Mouse (Mus musculus) lung, embryonic 15.5 days (tissue): ENCODE measurements around the gene Olfr1532-ps1. TPM values are rescaled to one million over a fixed set of nuclear protein-coding genes. Genes with fewer than 3 reads are reported as not detected.
"Not testable (repeated sequence)": the region's sequence is repeated elsewhere in the genome, so short reads cannot be mapped to it uniquely, and the experiment has no call there.

Experiments
- ATAC-seq: fragments of 200-750 bp; cut with Nextera tagmentation; 2 replicates; pipeline ENCODE4 v1.8.0; 2017; ENCODE audit warnings: moderate number of reproducible peaks, borderline replicate concordance; ENCODE audit not compliant: low FRiP score, low TSS enrichment; ENCODE audit errors: extremely low read depth
- H3K27ac ChIP-seq: fragments of 300-500 bp; sonication (generic); 2 replicates; pipeline ENCODE4 v1.5.1; 2015; ENCODE audit warnings: moderate library complexity, mild to moderate bottlenecking, inconsistent platforms
- H3K27me3 ChIP-seq: fragments of 300-500 bp; sonication (generic); 2 replicates; pipeline ENCODE4 v1.6.1; 2015; ENCODE audit warnings: inconsistent platforms
- H3K36me3 ChIP-seq: fragments of 300-500 bp; sonication (generic); 2 replicates; pipeline ENCODE4 v1.6.1; 2015; ENCODE audit warnings: inconsistent platforms
- H3K4me1 ChIP-seq: fragments of 300-500 bp; sonication (generic); 2 replicates; pipeline ENCODE4 v1.6.1; 2015; ENCODE audit warnings: inconsistent platforms
- H3K4me2 ChIP-seq: fragments of 300-500 bp; sonication (generic); 2 replicates; pipeline ENCODE4 v1.6.1; 2015; ENCODE audit warnings: inconsistent platforms, mild to moderate bottlenecking, moderate library complexity
- H3K4me3 ChIP-seq: fragments of 300-500 bp; sonication (generic); 2 replicates; pipeline ENCODE4 v1.5.1; 2015; ENCODE audit warnings: mild to moderate bottlenecking, inconsistent platforms
- H3K9ac ChIP-seq: fragments of 300-500 bp; sonication (generic); 2 replicates; pipeline ENCODE4 v1.6.1; 2015; ENCODE audit warnings: inconsistent platforms
- H3K9me3 ChIP-seq: fragments of 300-500 bp; sonication (generic); 2 replicates; pipeline ENCODE4 v1.6.1; 2016; ENCODE audit warnings: inconsistent platforms
- WGBS: fragments of 180-500 bp; shearing (Covaris S2); methylation state at CpG from one replicate; pipeline ENCODE4 v1.1.7; 2015; 5-methylcytosine and 5-hydroxymethylcytosine counted together
- polyA plus RNA-seq: library from polyadenylated mRNA; unstranded; fragments of >200 nt; fragmentation: Nextera tagmentation; extraction: Ambion mirVana; gene quantifications from 2 replicates; pipeline ENCODE4 v1.2.1, GENCODE M21; 2015

Olfr1532-ps1 gene
- polyA plus RNA-seq = not detected in 2 replicates

DNA sequence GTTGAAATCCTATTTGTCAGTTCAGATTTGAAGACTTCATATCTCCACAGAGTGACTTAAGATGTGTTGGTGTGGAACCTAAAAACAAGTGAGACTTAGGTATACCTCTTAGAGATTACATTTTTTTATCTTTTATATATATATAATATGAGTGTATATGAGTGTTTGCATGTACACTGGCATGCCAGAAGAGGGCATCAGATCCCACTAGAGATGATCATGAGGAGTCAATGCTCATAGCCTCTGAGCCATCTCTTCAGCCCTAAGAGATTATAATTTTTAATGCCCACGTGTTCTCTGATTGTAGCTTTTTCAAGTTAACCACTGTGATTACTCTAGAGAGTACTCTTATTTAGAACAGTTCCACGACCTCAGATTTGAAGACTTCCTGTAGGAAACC, at the start of gene Olfr1532-ps1:
Gene Olfr1532-ps1, plus strand, starts transcription at position 326 of the 400 bp plus-strand sequence.
- no peak within 1 kb of the TSS for H3K27ac ChIP-seq
- H3K27me3 ChIP-seq = no peaks in the 10 kb centered on the region
- H3K4me2 ChIP-seq = no peak within 1 kb of the TSS
- no peaks in the 10 kb centered on the region for H3K36me3 ChIP-seq
- H3K9ac ChIP-seq = no peak within 1 kb of the TSS
- no peak for ATAC-seq
- 61% methylated on average over 2 of the region's 2 CpGs for WGBS
- no peaks in the 10 kb centered on the region for H3K9me3 ChIP-seq
- H3K4me1 ChIP-seq = no peaks in the 10 kb centered on the region
- H3K4me3 ChIP-seq = no peak within 1 kb of the TSS

DNA sequence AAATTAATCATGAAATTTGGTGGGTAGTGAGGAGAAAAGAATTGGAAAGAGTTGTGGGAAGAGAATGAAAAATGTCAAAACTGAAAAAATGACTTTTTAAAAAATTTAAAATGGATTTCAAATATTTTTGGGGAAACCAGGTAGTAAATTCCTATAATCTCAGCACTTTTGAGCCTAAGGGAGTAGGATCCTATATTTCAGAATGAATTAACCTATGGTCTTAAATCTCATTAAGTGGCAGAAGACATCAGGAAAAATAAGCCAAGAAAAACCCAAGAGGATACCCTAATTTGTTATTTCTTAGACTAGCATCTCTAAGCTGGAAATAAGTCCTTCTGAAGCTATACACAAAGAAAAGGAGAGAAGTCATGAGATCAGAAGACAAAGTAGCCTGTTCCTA, 44.9 kb upstream of the Olfr1532-ps1 start, which contains the start of gene Olfr704:
Gene Olfr704, plus strand, starts transcription at position 301 of the 400 bp plus-strand sequence.
- H3K9ac ChIP-seq = no peak within 1 kb of the TSS
- H3K9me3 ChIP-seq = no peaks in the 10 kb centered on the region
- H3K4me1 ChIP-seq = no peaks in the 10 kb centered on the region
- no peak within 1 kb of the TSS for H3K4me3 ChIP-seq
- no peak for ATAC-seq
- H3K36me3 ChIP-seq = no peaks in the 10 kb centered on the region
- no peak within 1 kb of the TSS for H3K27ac ChIP-seq
- H3K27me3 ChIP-seq = no peaks in the 10 kb centered on the region
- no peak within 1 kb of the TSS for H3K4me2 ChIP-seq

DNA sequence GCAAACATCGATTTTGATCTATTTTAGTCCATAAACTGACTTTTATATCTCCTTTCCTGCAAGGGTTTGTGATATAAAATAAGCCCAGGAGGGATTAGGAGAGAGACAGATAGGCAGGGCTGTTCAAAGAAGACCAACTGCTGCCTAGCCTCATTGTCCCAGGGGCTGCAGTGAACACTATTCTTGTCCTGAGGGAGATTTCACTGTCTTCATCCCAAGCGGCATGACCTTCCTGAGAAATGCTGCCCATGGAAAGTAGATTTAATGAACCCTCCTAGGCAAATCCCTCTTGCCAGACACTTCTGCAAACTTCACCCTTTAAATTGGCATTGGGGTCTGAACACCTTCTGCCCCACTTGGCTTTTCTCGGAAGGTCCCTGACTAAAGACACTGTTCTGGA, 31.0 kb upstream of the Olfr1532-ps1 start, which contains the start of gene Olfr705:
Gene Olfr705, minus strand, starts transcription at position 101 of the 400 bp plus-strand sequence.
- no peak for ATAC-seq
- Histone ChIP-seq H3K36me3 (no peaks in the 10 kb centered on the region), H3K27me3 (no peaks in the 10 kb centered on the region), H3K4me3 (no peak within 1 kb of the TSS), H3K4me2 (no peak within 1 kb of the TSS), H3K27ac (no peak within 1 kb of the TSS), H3K9ac (no peak within 1 kb of the TSS), H3K9me3 (no peaks in the 10 kb centered on the region), H3K4me1 (no peaks in the 10 kb centered on the region)
- WGBS = 66% methylated on average over 3 of the region's 3 CpGs

DNA sequence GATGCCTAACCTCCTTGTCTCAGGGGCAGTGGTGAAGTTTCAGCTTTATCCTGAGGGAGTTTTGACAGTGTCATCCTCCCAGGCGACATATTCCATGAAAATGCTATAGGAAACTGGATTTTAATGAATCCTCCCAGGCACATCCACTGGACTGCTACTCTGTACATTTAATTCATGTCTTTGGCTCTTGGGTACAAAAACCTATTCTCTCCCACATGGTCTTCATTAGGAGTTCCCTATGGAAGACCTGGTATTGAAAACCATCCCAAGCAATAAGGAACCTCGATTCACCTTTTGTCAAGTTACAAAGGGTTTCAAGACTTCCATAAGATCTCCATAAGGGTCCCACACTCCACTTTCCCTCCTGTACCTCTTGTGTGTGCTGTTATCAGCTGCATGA, 19.7 kb upstream of the Olfr1532-ps1 start, which contains the start of gene Olfr706:
Gene Olfr706, minus strand, starts transcription at position 101 of the 400 bp plus-strand sequence.
- Histone ChIP-seq H3K27ac (no peak within 1 kb of the TSS), H3K9ac (no peak within 1 kb of the TSS), H3K4me3 (no peak within 1 kb of the TSS), H3K4me2 (no peak within 1 kb of the TSS), H3K36me3 (no peaks in the 10 kb centered on the region), H3K27me3 (no peaks in the 10 kb centered on the region), H3K9me3 (no peaks in the 10 kb centered on the region), H3K4me1 (no peaks in the 10 kb centered on the region)
- WGBS = 76% methylated on average over 2 of the region's 2 CpGs
- no peak for ATAC-seq

DNA sequence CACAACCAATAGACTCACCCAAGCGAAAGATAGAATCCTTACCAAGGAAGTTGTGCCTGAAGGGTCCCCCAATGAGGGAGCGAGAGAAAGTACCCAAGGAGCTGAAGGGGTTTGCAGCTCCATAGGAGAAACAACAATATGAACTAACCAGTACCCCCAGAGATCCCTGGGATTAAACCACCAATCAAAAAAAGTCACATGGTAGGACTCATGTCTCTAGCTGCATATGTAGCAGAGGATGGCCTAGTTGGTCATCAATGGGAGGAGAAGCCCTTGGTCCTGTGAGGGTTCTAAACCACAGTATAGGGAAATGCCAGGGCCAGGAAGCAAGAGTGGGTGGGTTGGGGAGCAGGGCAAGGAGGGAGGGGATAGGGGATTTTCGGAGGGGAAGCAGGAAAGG, 6.7 kb upstream of the Olfr1532-ps1 start, which contains the start of gene Olfr707:
Gene Olfr707, minus strand, starts transcription at position 101 of the 400 bp plus-strand sequence.
- not testable (repeated sequence) for H3K9me3 ChIP-seq, H3K9ac ChIP-seq, ATAC-seq, H3K4me2 ChIP-seq, H3K4me3 ChIP-seq, H3K36me3 ChIP-seq, H3K4me1 ChIP-seq, H3K27me3 ChIP-seq, H3K27ac ChIP-seq
- 83% methylated on average over 3 of the region's 3 CpGs for WGBS

DNA sequence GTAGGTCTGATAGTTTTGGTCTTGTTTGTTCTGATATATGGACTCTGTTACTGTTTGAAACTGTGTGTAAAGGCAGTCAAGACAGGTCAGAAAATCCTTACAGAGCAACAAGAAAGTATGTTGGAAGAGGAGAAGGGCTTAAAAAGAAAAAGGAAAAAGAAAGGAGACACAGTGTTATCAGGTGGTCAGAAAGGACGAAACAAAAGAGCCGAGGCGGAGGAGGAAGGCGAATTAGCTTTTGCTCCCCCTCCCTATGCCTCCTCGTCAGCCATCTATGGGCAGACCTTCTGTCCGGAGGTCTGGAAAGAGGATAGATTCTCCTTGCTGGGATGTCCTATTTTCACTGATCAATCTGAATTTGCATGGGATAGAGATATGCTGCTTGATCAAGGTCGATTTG, 13.2 kb downstream of the Olfr1532-ps1 start:
- not testable (repeated sequence) for H3K27me3 ChIP-seq, H3K9ac ChIP-seq, ATAC-seq, H3K4me1 ChIP-seq, H3K4me3 ChIP-seq, H3K4me2 ChIP-seq, H3K27ac ChIP-seq, H3K9me3 ChIP-seq, H3K36me3 ChIP-seq
- WGBS = 67% methylated on average over 7 of the region's 7 CpGs

DNA sequence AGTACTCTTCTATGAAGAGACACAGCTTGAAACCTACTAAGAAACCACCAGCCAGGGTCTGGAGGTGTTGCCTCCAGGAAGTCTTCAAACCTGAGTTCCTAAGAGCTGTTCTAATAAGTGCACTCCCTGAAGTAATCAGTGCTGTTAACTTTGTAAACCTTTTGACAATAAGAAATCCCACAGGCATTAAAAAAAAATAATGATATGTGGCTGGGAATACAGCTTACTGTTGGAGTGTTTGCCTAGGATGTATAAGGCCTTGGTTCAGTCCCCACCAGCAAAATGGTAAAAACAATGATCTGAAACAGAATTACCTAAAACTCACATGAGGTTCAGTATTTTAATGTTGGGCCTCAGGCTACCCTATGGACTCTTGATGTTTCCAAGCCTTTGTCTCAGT, 24.3 kb downstream of the Olfr1532-ps1 start, which contains the start of gene Olfr709-ps1:
Gene Olfr709-ps1, minus strand, starts transcription at position 101 of the 400 bp plus-strand sequence.
- H3K4me2 ChIP-seq = no peak within 1 kb of the TSS
- H3K27me3 ChIP-seq = no peaks in the 10 kb centered on the region
- H3K9me3 ChIP-seq = no peaks in the 10 kb centered on the region
- ATAC-seq = no peak
- no peak within 1 kb of the TSS for H3K4me3 ChIP-seq
- no peak within 1 kb of the TSS for H3K9ac ChIP-seq
- H3K36me3 ChIP-seq = no peaks in the 10 kb centered on the region
- no peak within 1 kb of the TSS for H3K27ac ChIP-seq
- H3K4me1 ChIP-seq = no peaks in the 10 kb centered on the region

DNA sequence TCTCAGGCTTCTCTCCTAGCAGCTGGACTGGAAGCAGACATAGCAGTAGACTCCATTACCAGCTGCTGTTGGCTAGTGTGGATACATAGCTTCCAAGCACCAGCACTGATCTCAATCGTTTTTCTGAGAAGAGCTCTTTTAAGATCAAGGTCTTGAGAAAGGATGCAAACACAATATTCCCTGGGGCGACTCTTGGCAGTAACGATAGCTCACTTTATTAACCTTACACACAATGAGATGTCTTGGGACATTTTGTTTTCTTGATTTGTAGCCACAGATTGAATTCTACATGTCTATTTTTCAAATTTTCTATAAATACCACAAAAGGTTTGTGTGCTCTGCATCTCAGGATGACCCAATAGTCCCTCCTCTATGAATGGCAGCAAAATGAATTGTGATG, 40.4 kb downstream of the Olfr1532-ps1 start, which contains the start of gene Olfr710:
Gene Olfr710, minus strand, starts transcription at position 101 of the 400 bp plus-strand sequence.
- H3K4me3 ChIP-seq = no peak within 1 kb of the TSS
- no peaks in the 10 kb centered on the region for H3K36me3 ChIP-seq
- H3K9ac ChIP-seq = no peak within 1 kb of the TSS
- no peak for ATAC-seq
- WGBS = 72% methylated on average over 3 of the region's 3 CpGs
- no peaks in the 10 kb centered on the region for H3K4me1 ChIP-seq
- no peaks in the 10 kb centered on the region for H3K27me3 ChIP-seq
- H3K4me2 ChIP-seq = no peak within 1 kb of the TSS
- no peaks in the 10 kb centered on the region for H3K9me3 ChIP-seq
- H3K27ac ChIP-seq = no peak within 1 kb of the TSS

DNA sequence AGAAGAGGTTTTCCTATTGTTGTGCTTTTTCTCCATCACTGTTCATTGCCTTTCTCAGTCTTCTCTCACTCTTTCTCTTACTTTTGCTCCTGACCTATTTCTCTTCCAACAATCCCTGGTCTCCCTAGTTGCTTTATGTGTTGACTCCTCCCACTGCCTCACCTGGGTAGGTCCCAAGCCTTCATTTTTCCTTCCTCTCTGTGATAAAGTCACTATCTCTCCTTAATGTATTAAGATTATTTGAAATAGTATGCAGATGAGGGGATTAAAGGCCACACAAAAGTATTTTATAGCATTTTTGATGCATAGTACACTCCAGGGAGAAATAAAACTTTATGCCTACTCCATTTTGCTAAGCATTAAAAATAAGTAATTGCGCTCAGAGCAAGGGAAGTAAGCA, 56.0 kb downstream of the Olfr1532-ps1 start, which contains the start of gene Olfr6:
Gene Olfr6, minus strand, starts transcription at position 101 of the 400 bp plus-strand sequence.
- Histone ChIP-seq H3K9me3 (no peaks in the 10 kb centered on the region), H3K27ac (no peak within 1 kb of the TSS), H3K36me3 (no peaks in the 10 kb centered on the region), H3K9ac (no peak within 1 kb of the TSS), H3K4me2 (no peak within 1 kb of the TSS), H3K4me3 (no peak within 1 kb of the TSS), H3K4me1 (no peaks in the 10 kb centered on the region), H3K27me3 (no peaks in the 10 kb centered on the region)
- WGBS = 77% methylated on average over 1 of the region's 1 CpGs
- ATAC-seq = no peak

Other genes starting within 250 kb of the Olfr1532-ps1 start
- gene Olfr693, start 227.4 kb upstream of the Olfr1532-ps1 start, polyA plus RNA-seq = not detected in 2 replicates
- gene Olfr694, start 216.2 kb upstream of the Olfr1532-ps1 start, polyA plus RNA-seq = not detected in 2 replicates
- gene Olfr695, start 191.6 kb upstream of the Olfr1532-ps1 start, polyA plus RNA-seq = not detected in 2 replicates
- not detected in 2 replicates for gene Olfr697, start 165.6 kb upstream of the Olfr1532-ps1 start, polyA plus RNA-seq
- not detected in 2 replicates for gene Olfr698, start 152.6 kb upstream of the Olfr1532-ps1 start, polyA plus RNA-seq
- not detected in 2 replicates for gene Olfr699, start 114.8 kb upstream of the Olfr1532-ps1 start, polyA plus RNA-seq
- gene Olfr700, start 99.2 kb upstream of the Olfr1532-ps1 start, polyA plus RNA-seq = not detected in 2 replicates
- not detected in 2 replicates for gene Olfr701, start 93.9 kb upstream of the Olfr1532-ps1 start, polyA plus RNA-seq
- not detected in 2 replicates for gene Olfr702, start 74.1 kb upstream of the Olfr1532-ps1 start, polyA plus RNA-seq
- not detected in 2 replicates for gene Olfr703, start 64.6 kb upstream of the Olfr1532-ps1 start, polyA plus RNA-seq
- not detected in 2 replicates for gene Olfr704, start 44.8 kb upstream of the Olfr1532-ps1 start, polyA plus RNA-seq
- not detected in 2 replicates for gene Olfr705, start 31.1 kb upstream of the Olfr1532-ps1 start, polyA plus RNA-seq
- not detected in 2 replicates for gene Olfr706, start 19.8 kb upstream of the Olfr1532-ps1 start, polyA plus RNA-seq
- gene Olfr707, start 6.8 kb upstream of the Olfr1532-ps1 start, polyA plus RNA-seq = not detected in 2 replicates
- gene Olfr709-ps1, start 24.2 kb downstream of the Olfr1532-ps1 start, polyA plus RNA-seq = not detected in 2 replicates
- gene Olfr710, start 40.3 kb downstream of the Olfr1532-ps1 start, polyA plus RNA-seq = not detected in 2 replicates
- gene Olfr6, start 55.9 kb downstream of the Olfr1532-ps1 start, polyA plus RNA-seq = not detected in 2 replicates
- not detected in 2 replicates for gene Olfr711, start 67.5 kb downstream of the Olfr1532-ps1 start, polyA plus RNA-seq
- gene Olfr2, start 98.1 kb downstream of the Olfr1532-ps1 start, polyA plus RNA-seq = not detected in 2 replicates
- not detected in 2 replicates for gene Olfr713, start 123.2 kb downstream of the Olfr1532-ps1 start, polyA plus RNA-seq
- gene Olfr714, start 163.0 kb downstream of the Olfr1532-ps1 start, polyA plus RNA-seq = not detected in 2 replicates
- gene Olfr17, start 185.2 kb downstream of the Olfr1532-ps1 start, polyA plus RNA-seq = not detected in 2 replicates
- not detected in 2 replicates for gene Olfr715b, start 202.4 kb downstream of the Olfr1532-ps1 start, polyA plus RNA-seq
- not detected in 2 replicates for gene Olfr715, start 223.1 kb downstream of the Olfr1532-ps1 start, polyA plus RNA-seq
- not detected in 2 replicates for gene Olfr716, start 230.3 kb downstream of the Olfr1532-ps1 start, polyA plus RNA-seq